Mouse (Mus musculus) stomach, postnatal 0 days (tissue): Measurements from ENCODE around the gene Ffar3.

Source experiments
- CTCF ChIP-seq: IDR thresholded peaks from 2 replicates; pipeline ENCODE4 v1.5.1; 2016; ENCODE audit warnings: antibody characterized with exemption, low read depth, mild to moderate bottlenecking, moderate library complexity
- EP300 ChIP-seq: optimal IDR thresholded peaks from 2 replicates; pipeline ENCODE3; 2016; ENCODE audit warnings: antibody characterized with exemption

DNA sequence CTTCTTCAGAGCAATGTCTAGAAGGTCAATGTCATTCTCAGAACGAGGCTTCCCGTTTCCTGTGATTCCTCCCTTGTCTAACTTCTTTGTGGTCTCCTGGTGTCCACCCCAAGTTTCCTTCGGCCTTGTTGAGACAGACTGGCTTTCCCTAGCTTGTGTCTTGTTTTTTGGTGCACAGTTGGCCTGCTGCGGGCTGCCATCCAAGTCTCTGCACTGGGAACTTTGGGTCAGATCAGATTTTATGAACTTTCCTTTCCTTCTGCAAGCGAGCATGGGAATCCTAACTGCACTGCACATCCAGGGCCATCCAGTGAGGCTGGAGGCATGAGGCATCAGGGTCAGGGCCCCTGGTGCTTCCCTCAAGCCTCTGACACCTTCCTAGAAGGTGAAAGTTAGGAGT is 34.4 kb downstream of the Ffar3 start:
- no peak for TF ChIP-seq CTCF
- no peak for TF ChIP-seq EP300
